Mouse (Mus musculus): Measurements from ENCODE around the gene Ercc1. TPM values are rescaled to one million over a fixed set of nuclear protein-coding genes. Genes with fewer than 3 reads are reported as not detected.

Gene Ercc1
- polyA plus RNA-seq, 1 experiment from 2014 or later = 68.4 TPM

DNA sequence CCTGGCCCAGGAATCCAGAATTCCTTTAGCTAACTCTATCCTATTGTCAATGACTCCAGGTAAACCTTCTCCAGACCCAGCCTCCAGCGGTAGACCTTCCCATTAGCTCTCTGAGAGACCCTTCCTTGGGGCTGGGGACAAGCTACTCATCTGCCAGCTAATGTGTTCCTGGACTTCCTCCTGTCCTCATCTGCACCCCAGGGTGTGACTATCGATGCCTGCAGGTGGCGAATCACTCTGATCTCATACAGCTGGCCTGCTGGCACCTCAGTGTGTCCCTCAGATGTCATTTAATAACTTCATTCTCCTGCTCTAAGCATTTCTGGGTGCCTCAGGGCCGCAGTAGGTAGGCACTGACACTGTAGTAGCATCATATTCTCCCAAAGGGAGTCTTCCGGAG, 16.8 kb upstream of the Ercc1 start:
- WGBS = 69% methylated on average over 5 of the region's 5 CpGs

GRCm38 (mm10) chr7:19328425-19328824, 16.2 kb upstream of the Ercc1 start:
- Histone ChIP-seq H3K27ac (no peak overlapping the region), H3K9ac (ENCODE audit: low read depth, low read length) (no peak overlapping the region), H3K27me3 (ENCODE audit: insufficient read depth, low read length) (no peaks in the 10 kb centered on the region), H3K4me2 (ENCODE audit: low read length) (no peak overlapping the region), H3K4me1 (replicated peaks; ENCODE audit: insufficient read depth, low read length) (peaks cover 5% of the 10 kb centered on the region; the same call in 1 of the 2 replicates), H3K4me3 (replicated peaks; ENCODE audit: low read depth, low read length) (no peak overlapping the region), H3K9me3 (replicated peaks; ENCODE audit: low read length) (no peaks in the 10 kb centered on the region), H3K36me3 (ENCODE audit: insufficient read depth, low read length) (no peaks in the 10 kb centered on the region)
- TF ChIP-seq CTCF (IDR thresholded peaks at IDR 0.05; ENCODE audit: low read depth) = peak; percentile 39; the same call in 1 of the 2 replicates
- ATAC-seq (replicated peaks; ENCODE audit: low FRiP score, low read depth) (no peak), DNase-seq (ENCODE audit: low spot score) (no peak)

More for the DNA sequence above, 16.8 kb upstream of the Ercc1 start:
- no peak overlapping the region for H3K4me3 ChIP-seq (replicated peaks; ENCODE audit: low read depth, low read length)
- DNase-seq (ENCODE audit: low spot score) (no peak), ATAC-seq (replicated peaks; ENCODE audit: low FRiP score, low read depth) (no peak)
- H3K27me3 ChIP-seq (ENCODE audit: insufficient read depth, low read length) = no peaks in the 10 kb centered on the region
- no peak overlapping the region for H3K9ac ChIP-seq (ENCODE audit: low read depth, low read length)
- peaks cover 5% of the 10 kb centered on the region; the same call in 1 of the 2 replicates for H3K4me1 ChIP-seq (replicated peaks; ENCODE audit: insufficient read depth, low read length)
- no peak overlapping the region for H3K27ac ChIP-seq
- no peaks in the 10 kb centered on the region for H3K36me3 ChIP-seq (ENCODE audit: insufficient read depth, low read length)
- no peaks in the 10 kb centered on the region for H3K9me3 ChIP-seq (replicated peaks; ENCODE audit: low read length)
- no peak overlapping the region for H3K4me2 ChIP-seq (ENCODE audit: low read length)
- no peak for TF ChIP-seq CTCF (IDR thresholded peaks at IDR 0.05; ENCODE audit: low read depth)

GRCm38 (mm10) chr7:19331910-19332309, 12.7 kb upstream of the Ercc1 start:
- Histone ChIP-seq H3K4me1 (replicated peaks; ENCODE audit: insufficient read depth, low read length) (peaks cover 3% of the 10 kb centered on the region; the same call in 1 of the 2 replicates), H3K36me3 (ENCODE audit: insufficient read depth, low read length) (no peaks in the 10 kb centered on the region), H3K9ac (ENCODE audit: low read depth, low read length) (no peak overlapping the region), H3K4me2 (ENCODE audit: low read length) (no peak overlapping the region), H3K27me3 (ENCODE audit: insufficient read depth, low read length) (no peaks in the 10 kb centered on the region), H3K27ac (no peak overlapping the region), H3K4me3 (replicated peaks; ENCODE audit: low read depth, low read length) (no peak overlapping the region), H3K9me3 (replicated peaks; ENCODE audit: low read length) (no peaks in the 10 kb centered on the region)
- DNase-seq (ENCODE audit: low spot score) (no peak), ATAC-seq (replicated peaks; ENCODE audit: low FRiP score, low read depth) (no peak)
- WGBS = 86% methylated on average over 2 of the region's 2 CpGs
- TF ChIP-seq CTCF (IDR thresholded peaks at IDR 0.05; ENCODE audit: low read depth) = no peak

GRCm38 (mm10) chr7:19332709-19333352, 11.7 kb upstream of the Ercc1 start:
- H3K36me3 ChIP-seq (ENCODE audit: insufficient read depth, low read length) = no peaks in the 10 kb centered on the region
- no peak for TF ChIP-seq CTCF (IDR thresholded peaks at IDR 0.05; ENCODE audit: low read depth)
- peak overlapping the region; percentile 72 for H3K9ac ChIP-seq (ENCODE audit: low read depth, low read length)
- no peaks in the 10 kb centered on the region for H3K9me3 ChIP-seq (replicated peaks; ENCODE audit: low read length)
- WGBS = under 1% methylated on average over 48 of the region's 52 CpGs
- H3K4me3 ChIP-seq (replicated peaks; ENCODE audit: low read depth, low read length) = peak overlapping the region; percentile 59
- H3K4me1 ChIP-seq (replicated peaks; ENCODE audit: insufficient read depth, low read length) = peaks cover 3% of the 10 kb centered on the region; the same call in 1 of the 2 replicates
- H3K27ac ChIP-seq = peak overlapping the region; percentile 54; the same call in 1 of the 2 replicates
- peak; percentile 73 for DNase-seq (ENCODE audit: low spot score)
- ATAC-seq (replicated peaks; ENCODE audit: low FRiP score, low read depth) = peak; percentile 62
- peak overlapping the region; percentile 92 for H3K4me2 ChIP-seq (ENCODE audit: low read length)
- H3K27me3 ChIP-seq (ENCODE audit: insufficient read depth, low read length) = no peaks in the 10 kb centered on the region

GRCm38 (mm10) chr7:19335583-19335982, 9.0 kb upstream of the Ercc1 start:
- WGBS = 42% methylated on average over 3 of the region's 3 CpGs
- no peak for TF ChIP-seq CTCF (IDR thresholded peaks at IDR 0.05; ENCODE audit: low read depth)
- peak; percentile 43 for DNase-seq (ENCODE audit: low spot score)
- H3K9me3 ChIP-seq (replicated peaks; ENCODE audit: low read length) = no peaks in the 10 kb centered on the region
- H3K4me1 ChIP-seq (replicated peaks; ENCODE audit: insufficient read depth, low read length) = 0 out of 2 replicates have a peak, but pooled peaks cover 3% of the 10 kb centered on the region
- H3K36me3 ChIP-seq (ENCODE audit: insufficient read depth, low read length) = no peaks in the 10 kb centered on the region
- no peak overlapping the region for H3K9ac ChIP-seq (ENCODE audit: low read depth, low read length)
- H3K4me2 ChIP-seq (ENCODE audit: low read length) = no peak overlapping the region
- no peak overlapping the region for H3K27ac ChIP-seq
- ATAC-seq (replicated peaks; ENCODE audit: low FRiP score, low read depth) = peak; percentile 50; the same call in 1 of the 2 replicates
- H3K27me3 ChIP-seq (ENCODE audit: insufficient read depth, low read length) = no peaks in the 10 kb centered on the region
- H3K4me3 ChIP-seq (replicated peaks; ENCODE audit: low read depth, low read length) = no peak overlapping the region

GRCm38 (mm10) chr7:19337122-19337521, 7.5 kb upstream of the Ercc1 start:
- no peaks in the 10 kb centered on the region for H3K9me3 ChIP-seq (replicated peaks; ENCODE audit: low read length)
- H3K27me3 ChIP-seq (ENCODE audit: insufficient read depth, low read length) = 0 out of 2 replicates have a peak, but pooled peaks cover 5% of the 10 kb centered on the region
- H3K27ac ChIP-seq = no peak overlapping the region
- TF ChIP-seq CTCF (IDR thresholded peaks at IDR 0.05; ENCODE audit: low read depth) = no peak
- DNase-seq (ENCODE audit: low spot score) (no peak), ATAC-seq (replicated peaks; ENCODE audit: low FRiP score, low read depth) (no peak)
- H3K9ac ChIP-seq (ENCODE audit: low read depth, low read length) = no peak overlapping the region
- peaks cover 9% of the 10 kb centered on the region; the same call in 1 of the 2 replicates for H3K4me1 ChIP-seq (replicated peaks; ENCODE audit: insufficient read depth, low read length)
- WGBS = 63% methylated on average over 10 of the region's 10 CpGs
- no peak overlapping the region for H3K4me2 ChIP-seq (ENCODE audit: low read length)
- no peaks in the 10 kb centered on the region for H3K36me3 ChIP-seq (ENCODE audit: insufficient read depth, low read length)
- no peak overlapping the region for H3K4me3 ChIP-seq (replicated peaks; ENCODE audit: low read depth, low read length)
